Mouse (Mus musculus) embryonic fibroblast, embryonic 13.5 days (primary cell): ENCODE data around the gene Osbpl10.

Experiments used
- CTCF ChIP-seq: IDR thresholded peaks from 2 replicates; pipeline ENCODE4 v1.5.1; 2011; ENCODE audit warnings: mild to moderate bottlenecking, control low read depth, low read length, moderate library complexity, borderline replicate concordance; ENCODE audit not compliant: insufficient read depth
- POLR2A ChIP-seq: IDR thresholded peaks from 2 replicates; pipeline ENCODE4 v1.6.1; 2011; ENCODE audit warnings: low read depth, mild to moderate bottlenecking, control low read depth, low read length, moderate library complexity

DNA sequence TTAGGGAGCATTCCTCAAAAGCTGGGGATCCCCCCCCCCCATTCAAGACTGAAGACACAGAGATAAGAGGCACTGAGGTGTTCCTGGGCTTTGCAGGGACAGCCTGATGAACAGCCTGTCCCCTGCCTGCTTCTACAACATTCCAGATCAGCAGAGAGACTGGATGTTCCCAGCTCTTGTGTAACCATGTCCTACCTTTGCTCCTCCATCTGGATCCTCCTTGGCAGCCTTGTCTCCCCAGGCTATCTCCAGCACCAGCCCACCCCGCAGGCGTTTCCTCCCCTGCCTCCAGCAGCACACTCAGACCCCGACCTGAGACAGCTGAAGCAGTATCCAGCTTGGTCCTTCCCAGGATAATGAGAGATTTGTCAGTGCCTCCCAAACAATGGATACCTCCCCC lies 14.3 kb upstream of the Osbpl10 start:
- TF ChIP-seq CTCF (no peak), POLR2A (no peak)
